Mouse (Mus musculus): ENCODE results near the gene Mrrf.
A peak's percentile ranks its signal among the peaks of the same experiment; 100 is the strongest.

Gene Mrrf

GRCm38 (mm10) chr2:36200813-36201212 lies 64.6 kb downstream of the Mrrf start:
- DNase-seq (ENCODE audit: low read depth, low spot score), result no peak

GRCm38 (mm10) chr2:36201756-36202610 lies 65.8 kb downstream of the Mrrf start:
- DNase-seq (ENCODE audit: low read depth, low spot score), result no peak

- DNase-seq (ENCODE audit: low read depth, low spot score), result no peak
Observed at GRCm38 (mm10) chr2:36202611-36202880, 66.4 kb downstream of the Mrrf start.

- no peak for DNase-seq (ENCODE audit: low read depth, low spot score)
Observed at GRCm38 (mm10) chr2:36203011-36203825, 67.0 kb downstream of the Mrrf start.

GRCm38 (mm10) chr2:36204595-36204994 lies 68.4 kb downstream of the Mrrf start:
- DNase-seq (ENCODE audit: low read depth, low spot score), result no peak

- DNase-seq (ENCODE audit: low read depth, low spot score), result no peak
Observed at GRCm38 (mm10) chr2:36207071-36207470, 70.9 kb downstream of the Mrrf start.

- DNase-seq (ENCODE audit: low read depth, low spot score), result no peak
Observed at GRCm38 (mm10) chr2:36210796-36211195, 74.6 kb downstream of the Mrrf start.

- no peak for DNase-seq (ENCODE audit: low read depth, low spot score)
Observed at GRCm38 (mm10) chr2:36211785-36212184, 75.6 kb downstream of the Mrrf start.

GRCm38 (mm10) chr2:36213108-36213507 lies 76.9 kb downstream of the Mrrf start:
- DNase-seq (ENCODE audit: low read depth, low spot score), result no peak

- peak; percentile 51 for DNase-seq (ENCODE audit: low read depth, low spot score)
Observed at GRCm38 (mm10) chr2:36214023-36214422, 77.8 kb downstream of the Mrrf start.

GRCm38 (mm10) chr2:36214425-36214824 lies 78.2 kb downstream of the Mrrf start:
- no peak for DNase-seq (ENCODE audit: low read depth, low spot score)

- DNase-seq (ENCODE audit: low read depth, low spot score), result no peak
Observed at GRCm38 (mm10) chr2:36215203-36215739, 79.1 kb downstream of the Mrrf start.

- no peak for DNase-seq (ENCODE audit: low read depth, low spot score)
Observed at GRCm38 (mm10) chr2:36216546-36216945, 80.4 kb downstream of the Mrrf start.

- DNase-seq (ENCODE audit: low read depth, low spot score), result no peak
Observed at GRCm38 (mm10) chr2:36216953-36217573, 80.9 kb downstream of the Mrrf start.

GRCm38 (mm10) chr2:36217692-36218233 lies 81.6 kb downstream of the Mrrf start:
- no peak for DNase-seq (ENCODE audit: low read depth, low spot score)

GRCm38 (mm10) chr2:36220106-36220505 lies 83.9 kb downstream of the Mrrf start:
- no peak for DNase-seq (ENCODE audit: low read depth, low spot score)

GRCm38 (mm10) chr2:36220891-36221290 lies 84.7 kb downstream of the Mrrf start:
- no peak for DNase-seq (ENCODE audit: low read depth, low spot score)

GRCm38 (mm10) chr2:36222168-36222848 lies 86.1 kb downstream of the Mrrf start:
- no peak for DNase-seq (ENCODE audit: low read depth, low spot score)

- no peak for DNase-seq (ENCODE audit: low read depth, low spot score)
Observed at GRCm38 (mm10) chr2:36223436-36223835, 87.2 kb downstream of the Mrrf start.

GRCm38 (mm10) chr2:36224153-36224552 lies 88.0 kb downstream of the Mrrf start:
- no peak for DNase-seq (ENCODE audit: low read depth, low spot score)

GRCm38 (mm10) chr2:36224599-36224998 lies 88.4 kb downstream of the Mrrf start:
- DNase-seq (ENCODE audit: low read depth, low spot score), result no peak
